Mouse (Mus musculus) liver, embryonic 12.5 days (tissue): ENCODE measurements at regions not wholly inside any gene's neighbourhood (a gene's known extent, or its start where the extent isn't known, plus 50 kb on each side); places are given as distances from the start of the nearest gene placed in this dataset.
"Not testable (repeated sequence)": the region's sequence is repeated elsewhere in the genome, so short reads cannot be mapped to it uniquely, and the experiment has no call there.

Experiments used
- ATAC-seq: fragments of 200-750 bp; cut with Nextera tagmentation; 2 replicates; pipeline ENCODE4 v1.8.0; 2017; ENCODE audit warnings: moderate number of reproducible peaks, mild to moderate bottlenecking, moderate library complexity
- H3K27ac ChIP-seq: fragments of 300-500 bp; sonication (generic); 2 replicates; pipeline ENCODE4 v1.5.1; 2016; ENCODE audit warnings: mild to moderate bottlenecking
- H3K27me3 ChIP-seq: fragments of 300-500 bp; sonication (generic); replicated peaks from 2 replicates; pipeline ENCODE4 v1.6.1; 2016; ENCODE audit warnings: mild to moderate bottlenecking, moderate library complexity
- H3K36me3 ChIP-seq: fragments of 300-500 bp; sonication (generic); 2 replicates; pipeline ENCODE4 v1.6.1; 2016; ENCODE audit warnings: mild to moderate bottlenecking, moderate library complexity
- H3K4me1 ChIP-seq: fragments of 300-500 bp; sonication (generic); 2 replicates; pipeline ENCODE4 v1.6.1; 2016
- H3K4me2 ChIP-seq: fragments of 300-500 bp; sonication (generic); 2 replicates; pipeline ENCODE4 v1.6.1; 2016; ENCODE audit warnings: mild to moderate bottlenecking, moderate library complexity
- H3K4me3 ChIP-seq: fragments of 300-500 bp; sonication (generic); 2 replicates; pipeline ENCODE4 v1.5.1; 2016; ENCODE audit warnings: mild to moderate bottlenecking, moderate library complexity
- H3K9ac ChIP-seq: fragments of 300-500 bp; sonication (generic); 2 replicates; pipeline ENCODE4 v1.6.1; 2016; ENCODE audit warnings: mild to moderate bottlenecking, moderate library complexity
- H3K9me3 ChIP-seq: fragments of 300-500 bp; sonication (generic); replicated peaks from 2 replicates; pipeline ENCODE4 v1.6.1; 2016; ENCODE audit warnings: mild to moderate bottlenecking, moderate library complexity
- WGBS: fragments of 180-500 bp; shearing (Covaris S2); methylation state at CpG from one replicate; pipeline ENCODE4 v1.1.7; 2016; ENCODE audit not compliant: insufficient replicate concordance; 5-methylcytosine and 5-hydroxymethylcytosine counted together

GRCm38 (mm10) chr2:3864872-3865271 lies 152.6 kb upstream of the Frmd4a start:
- WGBS: 66% methylated on average over 10 of the region's 10 CpGs
- Histone ChIP-seq H3K4me2 (no peak overlapping the region), H3K4me1 (no peaks in the 10 kb centered on the region), H3K9me3 (no peaks in the 10 kb centered on the region), H3K27me3 (no peaks in the 10 kb centered on the region), H3K36me3 (no peaks in the 10 kb centered on the region), H3K27ac (no peak overlapping the region), H3K4me3 (no peak overlapping the region), H3K9ac (no peak overlapping the region)
- ATAC-seq: no peak

- not testable (repeated sequence) for H3K27me3 ChIP-seq, H3K27ac ChIP-seq, H3K4me1 ChIP-seq, H3K9me3 ChIP-seq, ATAC-seq, H3K9ac ChIP-seq, H3K4me3 ChIP-seq, H3K36me3 ChIP-seq, H3K4me2 ChIP-seq
- 64% methylated on average over 4 of the region's 4 CpGs for WGBS
Observed at GRCm38 (mm10) chr2:3866736-3867135, 150.8 kb upstream of the Frmd4a start.

GRCm38 (mm10) chr2:3869701-3870100 lies 147.8 kb upstream of the Frmd4a start:
- ATAC-seq: no peak
- WGBS: 46% methylated on average over 1 of the region's 1 CpGs
- no peak overlapping the region for H3K4me3 ChIP-seq
- no peak overlapping the region for H3K27ac ChIP-seq
- H3K36me3 ChIP-seq: no peaks in the 10 kb centered on the region
- no peaks in the 10 kb centered on the region for H3K27me3 ChIP-seq
- H3K9ac ChIP-seq: no peak overlapping the region
- H3K4me1 ChIP-seq: no peaks in the 10 kb centered on the region
- no peak overlapping the region for H3K4me2 ChIP-seq
- H3K9me3 ChIP-seq: no peaks in the 10 kb centered on the region

- 70% methylated on average over 3 of the region's 3 CpGs for WGBS
- Histone ChIP-seq H3K9me3 (no peaks in the 10 kb centered on the region), H3K4me1 (no peaks in the 10 kb centered on the region), H3K27me3 (no peaks in the 10 kb centered on the region), H3K36me3 (no peaks in the 10 kb centered on the region), H3K4me3 (no peak overlapping the region), H3K27ac (no peak overlapping the region), H3K4me2 (no peak overlapping the region), H3K9ac (no peak overlapping the region)
- ATAC-seq: no peak
Observed at GRCm38 (mm10) chr2:3871748-3872147, 145.8 kb upstream of the Frmd4a start.

- Histone ChIP-seq H3K27me3 (no peaks in the 10 kb centered on the region), H3K4me1 (no peaks in the 10 kb centered on the region), H3K9me3 (no peaks in the 10 kb centered on the region), H3K36me3 (no peaks in the 10 kb centered on the region), H3K4me2 (no peak overlapping the region), H3K9ac (no peak overlapping the region), H3K4me3 (no peak overlapping the region), H3K27ac (no peak overlapping the region)
- ATAC-seq: no peak
- 61% methylated on average over 6 of the region's 6 CpGs for WGBS
Observed at GRCm38 (mm10) chr2:3887000-3887399, 130.5 kb upstream of the Frmd4a start.

GRCm38 (mm10) chr2:3887845-3888433 lies 129.6 kb upstream of the Frmd4a start:
- Histone ChIP-seq H3K36me3 (no peaks in the 10 kb centered on the region), H3K9ac (no peak overlapping the region), H3K4me1 (no peaks in the 10 kb centered on the region), H3K9me3 (no peaks in the 10 kb centered on the region), H3K4me3 (no peak overlapping the region), H3K27ac (no peak overlapping the region), H3K4me2 (no peak overlapping the region), H3K27me3 (no peaks in the 10 kb centered on the region)
- ATAC-seq: no peak
- WGBS: 74% methylated on average over 14 of the region's 14 CpGs

- H3K4me3 ChIP-seq: no peak overlapping the region
- no peaks in the 10 kb centered on the region for H3K27me3 ChIP-seq
- no peaks in the 10 kb centered on the region for H3K4me1 ChIP-seq
- WGBS: 78% methylated on average over 3 of the region's 3 CpGs
- no peak overlapping the region for H3K27ac ChIP-seq
- no peak overlapping the region for H3K9ac ChIP-seq
- no peak overlapping the region for H3K4me2 ChIP-seq
- H3K9me3 ChIP-seq: no peaks in the 10 kb centered on the region
- no peaks in the 10 kb centered on the region for H3K36me3 ChIP-seq
- ATAC-seq: no peak
Observed at GRCm38 (mm10) chr2:3889381-3889780, 128.1 kb upstream of the Frmd4a start.

- 56% methylated on average over 8 of the region's 8 CpGs for WGBS
- no peak for ATAC-seq
Observed at GRCm38 (mm10) chr2:3890462-3890861, 127.1 kb upstream of the Frmd4a start.

GRCm38 (mm10) chr2:3907026-3907425 lies 110.5 kb upstream of the Frmd4a start:
- ATAC-seq: no peak
- no peaks in the 10 kb centered on the region for H3K36me3 ChIP-seq
- WGBS: 68% methylated on average over 4 of the region's 4 CpGs
- H3K27me3 ChIP-seq: no peaks in the 10 kb centered on the region
- no peak overlapping the region for H3K9ac ChIP-seq
- H3K4me3 ChIP-seq: no peak overlapping the region
- no peak overlapping the region for H3K27ac ChIP-seq
- no peaks in the 10 kb centered on the region for H3K9me3 ChIP-seq
- H3K4me2 ChIP-seq: no peak overlapping the region
- H3K4me1 ChIP-seq: no peaks in the 10 kb centered on the region

More at GRCm38 (mm10) chr2:3890462-3890861, 127.1 kb upstream of the Frmd4a start:
- Histone ChIP-seq H3K4me1 (no peaks in the 10 kb centered on the region), H3K27me3 (no peaks in the 10 kb centered on the region), H3K36me3 (no peaks in the 10 kb centered on the region), H3K4me2 (no peak overlapping the region), H3K9me3 (no peaks in the 10 kb centered on the region), H3K4me3 (no peak overlapping the region), H3K27ac (no peak overlapping the region), H3K9ac (no peak overlapping the region)

- H3K27me3 ChIP-seq: no peaks in the 10 kb centered on the region
- H3K4me3 ChIP-seq: no peak overlapping the region
- no peak overlapping the region for H3K4me2 ChIP-seq
- H3K4me1 ChIP-seq: no peaks in the 10 kb centered on the region
- no peak overlapping the region for H3K9ac ChIP-seq
- ATAC-seq: no peak
- no peak overlapping the region for H3K27ac ChIP-seq
- H3K36me3 ChIP-seq: no peaks in the 10 kb centered on the region
- 75% methylated on average over 3 of the region's 3 CpGs for WGBS
- H3K9me3 ChIP-seq: no peaks in the 10 kb centered on the region
Observed at GRCm38 (mm10) chr2:3908192-3908591, 109.3 kb upstream of the Frmd4a start.

GRCm38 (mm10) chr2:3910086-3910891 lies 107.2 kb upstream of the Frmd4a start:
- no peaks in the 10 kb centered on the region for H3K36me3 ChIP-seq
- WGBS: 66% methylated on average over 9 of the region's 9 CpGs
- H3K4me2 ChIP-seq: no peak overlapping the region
- H3K9me3 ChIP-seq: no peaks in the 10 kb centered on the region
- H3K4me1 ChIP-seq: no peaks in the 10 kb centered on the region
- H3K27ac ChIP-seq: no peak overlapping the region
- H3K4me3 ChIP-seq: no peak overlapping the region
- no peak for ATAC-seq
- no peaks in the 10 kb centered on the region for H3K27me3 ChIP-seq
- H3K9ac ChIP-seq: no peak overlapping the region

GRCm38 (mm10) chr2:3915141-3915540 lies 102.4 kb upstream of the Frmd4a start:
- H3K27me3 ChIP-seq: no peaks in the 10 kb centered on the region
- H3K4me2 ChIP-seq: no peak overlapping the region
- no peak overlapping the region for H3K27ac ChIP-seq
- no peak overlapping the region for H3K4me3 ChIP-seq
- 73% methylated on average over 7 of the region's 7 CpGs for WGBS
- H3K9ac ChIP-seq: no peak overlapping the region
- no peaks in the 10 kb centered on the region for H3K9me3 ChIP-seq
- H3K4me1 ChIP-seq: no peaks in the 10 kb centered on the region
- ATAC-seq: no peak
- H3K36me3 ChIP-seq: no peaks in the 10 kb centered on the region
